Mouse (Mus musculus) gastrocnemius, adult 8-10 months (tissue): ENCODE data around the gene Spin2c. TPM values are rescaled to one million over a fixed set of nuclear protein-coding genes. Genes with fewer than 3 reads are reported as not detected.

Experiments used
- DNase-seq, 2 experiments: peaks; one replicate each; pipeline ENCODE4 v3.0.0; 2022; ENCODE audit warnings: low spot score in 2 of 2
- total RNA-seq, 4 experiments: library from RNA; stranded (reverse); gene quantifications; 2 replicates each; pipeline ENCODE4 v1.2.4; 2022

The Spin2c gene
- total RNA-seq: not detected

- DNase-seq: no peak
These were observed at the start of gene Spin2c for GRCm38 (mm10) chrX:153831951-153832561. Gene Spin2c, plus strand, starts transcription at chrX:153832225.

- DNase-seq: no peak
These were observed 581 bp downstream of the Spin2c start for GRCm38 (mm10) chrX:153832606-153833005.

Other genes starting within 250 kb of the Spin2c start
- 1 to 10 TPM; 1.3 to 2.0 (median 1.5) TPM for gene Kctd12b, start 135.8 kb upstream of the Spin2c start, total RNA-seq
- gene Nbdy, start 108.6 kb upstream of the Spin2c start, total RNA-seq: 10 to 100 TPM; 23.6 to 31.3 (median 26.9) TPM
- not detected for gene Samt1, start 180.4 kb downstream of the Spin2c start, total RNA-seq
- gene 4921511M17Rik, start 201.6 kb downstream of the Spin2c start, total RNA-seq: not detected
- not detected for gene Gm10057, start 222.8 kb downstream of the Spin2c start, total RNA-seq